Mouse (Mus musculus): Measurements from ENCODE around the gene Ngly1.

- TF ChIP-seq ZC3H11A (IDR thresholded peaks at IDR 0.05; ENCODE audit: borderline replicate concordance, low read depth, low read length) (no peak), CHD2 (IDR thresholded peaks at IDR 0.05; ENCODE audit: low read depth, low read length) (no peak), ZNF384 (IDR thresholded peaks at IDR 0.05; ENCODE audit: low read depth, low read length) (no peak), MAFK (IDR thresholded peaks at IDR 0.05; ENCODE audit: insufficient read depth, low read depth, low read length) (no peak), HCFC1 (IDR thresholded peaks at IDR 0.05; ENCODE audit: borderline replicate concordance, insufficient read depth, low read length) (no peak)
These were observed 6.7 kb downstream of the Ngly1 start for GRCm38 (mm10) chr14:16255745-16256144.
